Mouse (Mus musculus) MN1 (cell line): ENCODE data around the gene Rnaseh1.

Experiments
- DNase-seq: peaks from one replicate; pipeline ENCODE4 v3.0.0-alpha.2; 2016; ENCODE audit warnings: low spot score

Rnaseh1 gene

DNA sequence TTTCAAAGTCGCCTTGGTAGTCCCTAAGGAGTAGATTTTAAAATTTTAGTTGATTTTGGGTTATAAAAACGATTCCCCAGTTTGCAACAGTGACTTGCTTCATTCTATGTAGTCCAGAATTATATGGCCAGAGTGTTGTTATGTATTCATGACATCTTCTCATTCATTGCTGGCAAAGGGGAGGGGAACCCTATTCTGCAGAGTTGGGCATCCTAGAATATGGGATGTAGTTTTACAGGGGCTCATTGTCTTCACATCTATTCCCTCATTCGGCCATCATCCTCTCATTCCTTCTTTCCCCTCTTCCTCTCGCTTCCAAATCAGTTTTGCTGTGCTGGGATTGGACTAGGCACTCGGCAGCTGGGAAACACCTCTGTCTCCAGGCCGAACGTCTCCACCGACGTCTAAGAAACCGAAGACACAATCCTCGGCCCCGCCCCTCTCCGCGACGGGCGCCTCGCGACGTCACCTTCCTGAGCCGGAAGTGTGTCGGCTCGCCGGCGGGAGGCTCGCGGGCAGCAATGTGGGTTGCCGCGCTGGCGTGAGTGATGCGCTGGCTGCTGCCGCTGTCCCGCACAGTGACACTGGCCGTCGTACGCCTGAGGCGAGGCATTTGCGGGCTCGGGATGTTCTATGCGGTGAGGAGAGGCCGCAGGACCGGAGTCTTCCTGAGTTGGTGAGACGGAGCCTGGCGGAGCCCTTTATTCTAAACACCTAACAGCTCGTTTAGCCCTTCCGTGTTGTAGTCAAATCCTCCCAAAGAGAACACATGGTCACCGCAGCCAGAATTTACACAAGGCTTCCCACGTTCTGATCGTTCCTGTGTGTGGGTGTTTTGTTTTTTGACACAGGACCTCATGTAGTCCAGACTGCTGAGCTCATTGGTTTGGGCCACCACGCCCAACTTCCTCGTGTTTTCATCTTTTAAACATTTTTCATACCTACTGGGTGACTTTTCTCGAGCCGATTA, at the start of gene Rnaseh1:
Rnaseh1 (plus strand) TSS at position 462 of the 970 bp plus-strand sequence.
- peak; percentile 94 for DNase-seq

DNA sequence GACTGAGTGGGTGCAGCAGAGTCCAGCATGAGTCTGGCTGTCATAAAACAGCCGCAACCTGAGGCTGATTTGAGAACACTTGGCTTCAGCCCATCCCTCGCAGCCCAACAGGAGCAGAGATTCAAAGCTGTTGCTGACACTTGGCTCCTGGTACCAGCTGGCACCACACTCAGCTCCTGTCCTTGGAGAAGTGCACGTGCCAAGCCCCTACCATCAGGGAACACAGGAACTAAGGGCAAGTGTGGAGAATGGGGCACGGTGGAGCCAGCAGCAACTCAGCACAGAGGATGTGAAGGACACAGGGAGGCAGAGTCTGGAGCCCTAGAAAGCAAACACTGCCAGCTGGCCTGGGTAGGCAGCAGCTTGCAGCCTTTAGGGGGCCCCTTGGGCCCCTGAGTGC, 47.1 kb upstream of the Rnaseh1 start:
- DNase-seq, result no peak

DNA sequence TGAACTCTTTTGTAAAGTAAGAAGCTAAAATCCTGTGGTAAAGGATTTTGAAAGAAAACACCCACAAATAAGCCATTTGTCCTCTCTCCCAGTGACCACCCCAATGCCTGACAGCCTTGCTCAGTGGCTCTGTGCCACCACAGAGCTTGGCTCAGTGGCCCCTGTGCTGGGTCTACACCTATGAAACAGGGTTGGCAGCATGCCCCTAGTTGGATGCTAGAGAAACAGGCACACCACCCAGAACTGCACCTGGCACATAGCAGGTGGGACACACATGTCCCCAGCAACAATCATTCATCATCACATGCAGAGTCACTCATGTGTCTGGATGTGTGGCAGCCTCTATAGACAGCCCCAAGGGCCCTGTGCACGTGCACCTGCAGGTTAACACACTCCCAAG, 45.9 kb upstream of the Rnaseh1 start:
- no peak for DNase-seq

DNA sequence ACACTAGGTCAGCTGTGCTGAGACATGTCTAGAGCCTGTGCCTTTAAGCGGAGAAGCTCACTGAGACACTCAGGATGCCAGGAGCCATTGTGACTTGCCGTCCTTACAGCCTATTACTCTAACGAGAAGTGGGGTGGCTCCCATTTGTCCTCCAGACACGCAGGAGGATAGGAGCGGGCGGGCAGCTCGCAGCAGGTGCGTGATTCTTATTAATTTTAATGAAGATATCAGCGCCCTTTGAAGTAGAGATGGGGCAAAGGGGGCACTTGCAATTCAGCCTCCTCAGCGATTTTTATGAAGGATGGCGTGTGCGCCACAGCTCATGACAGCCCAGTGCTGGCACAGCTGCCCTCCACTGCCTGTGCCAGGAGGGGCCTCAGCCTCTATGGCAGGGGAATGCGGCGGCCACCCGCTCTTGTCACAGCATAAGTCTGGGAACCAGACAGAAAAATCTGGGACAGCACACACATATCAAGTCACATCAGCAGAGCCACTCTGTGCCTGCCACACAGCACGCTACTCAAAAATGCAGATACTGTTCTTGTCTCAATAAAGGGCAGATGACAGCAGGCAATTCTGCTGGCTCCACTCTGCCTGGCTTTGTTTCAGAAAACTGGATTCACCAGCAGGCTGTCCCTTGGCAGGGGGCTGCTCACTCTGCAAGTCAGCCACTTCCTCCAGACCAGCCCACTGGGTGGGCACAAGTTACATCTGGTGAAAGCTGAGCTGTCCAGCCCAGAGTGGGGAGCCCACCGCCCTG, 41.7 kb upstream of the Rnaseh1 start:
- no peak for DNase-seq

DNA sequence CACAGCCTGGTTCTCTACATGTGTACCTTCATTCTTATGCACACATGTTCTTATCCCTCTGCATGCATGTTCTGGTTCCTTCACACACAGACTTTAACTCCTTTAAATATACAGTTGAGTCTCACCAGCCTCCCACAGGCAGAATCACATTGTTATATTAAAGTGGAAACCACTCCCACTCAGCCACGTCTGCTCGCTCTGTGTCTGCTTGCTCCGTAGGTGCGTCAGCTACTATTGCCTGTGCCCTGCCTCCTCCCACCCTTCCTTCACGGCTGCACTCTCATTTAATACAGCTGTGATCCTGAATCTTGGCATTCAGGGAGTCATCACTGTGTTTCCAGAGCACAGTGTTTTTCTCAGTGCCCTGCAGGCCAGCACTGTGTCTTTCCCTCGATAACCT, 37.0 kb upstream of the Rnaseh1 start:
- no peak for DNase-seq

DNA sequence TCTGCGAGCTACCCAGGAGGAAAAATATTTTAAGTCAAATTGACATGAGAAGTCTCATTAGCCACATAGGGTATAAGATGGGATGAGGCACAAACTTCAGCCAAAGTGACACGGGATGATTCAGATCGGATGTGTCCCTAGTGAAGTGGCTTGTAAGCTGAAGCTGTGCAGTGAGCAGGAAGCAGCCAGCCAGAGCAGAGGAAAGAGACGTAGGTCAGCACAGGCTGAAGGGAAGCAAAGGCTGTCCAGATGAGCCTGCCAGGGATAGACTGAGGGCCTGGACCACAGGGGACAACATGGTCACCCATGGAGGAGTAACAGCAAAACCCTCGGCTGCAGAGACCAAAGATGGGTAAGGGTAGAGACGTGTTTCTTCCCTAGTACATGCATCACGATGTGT, 35.0 kb upstream of the Rnaseh1 start:
- DNase-seq, result no peak

GRCm38 (mm10) chr12:28617297-28617696, 32.1 kb upstream of the Rnaseh1 start:
- no peak for DNase-seq

DNA sequence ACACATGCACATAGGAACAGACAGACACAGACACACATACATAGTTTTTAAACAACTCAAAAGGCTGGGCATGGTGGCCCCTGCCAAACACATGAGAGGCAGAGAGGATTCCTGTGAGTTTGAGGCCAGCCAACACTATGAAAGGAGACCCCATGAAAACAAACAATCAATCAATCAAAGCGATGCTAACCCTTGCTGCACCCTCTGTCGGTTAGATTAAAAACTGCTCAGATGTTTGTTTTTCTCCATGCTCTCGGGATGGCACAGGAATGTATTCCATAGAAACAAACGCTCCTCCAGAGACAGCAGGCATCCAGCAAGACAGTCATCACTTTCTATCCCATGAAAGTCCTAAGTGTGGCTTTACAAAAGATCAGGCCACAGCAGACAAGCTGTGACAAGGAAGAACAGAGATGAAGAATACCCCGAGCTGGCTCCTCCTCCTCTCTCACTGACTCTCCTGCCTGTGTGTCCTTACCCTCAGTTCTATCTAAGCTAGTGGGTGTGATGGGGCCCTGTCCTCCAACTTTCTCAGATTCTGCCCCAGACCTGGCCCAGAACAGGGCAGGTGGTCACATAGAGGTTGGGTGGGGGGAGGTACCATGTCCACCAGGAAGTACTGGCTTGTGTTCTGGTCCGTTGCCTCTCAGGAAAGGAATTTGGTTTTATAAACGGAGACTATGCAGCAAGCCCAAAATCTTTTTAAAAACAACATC, 27.8 kb upstream of the Rnaseh1 start:
- no peak for DNase-seq

GRCm38 (mm10) chr12:28622167-28622532, 27.3 kb upstream of the Rnaseh1 start:
- no peak for DNase-seq

DNA sequence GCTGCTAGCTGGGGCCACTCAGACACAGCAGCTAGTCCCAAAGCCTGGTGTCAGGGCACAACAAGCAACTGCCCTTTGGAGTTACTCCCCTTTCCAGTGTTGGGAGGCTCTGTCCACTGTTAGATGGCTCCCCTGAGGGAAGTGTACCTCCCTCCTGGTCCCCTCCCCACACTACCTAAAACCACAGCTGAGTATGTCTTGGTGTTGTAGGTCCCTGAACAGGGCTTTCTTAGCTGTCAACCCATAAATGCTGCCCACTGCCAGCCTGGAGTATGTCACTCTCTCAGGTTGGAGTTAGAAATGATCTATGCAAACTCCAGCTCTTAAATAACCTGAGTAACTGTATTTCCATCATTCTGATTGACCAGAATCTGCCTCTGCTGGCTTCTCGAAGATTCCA, 26.8 kb upstream of the Rnaseh1 start:
- no peak for DNase-seq

- no peak for DNase-seq
Measured at GRCm38 (mm10) chr12:28623195-28623594, 26.2 kb upstream of the Rnaseh1 start, which contains the start of gene Colec11. Gene Colec11, minus strand, starts transcription at chr12:28623377.

DNA sequence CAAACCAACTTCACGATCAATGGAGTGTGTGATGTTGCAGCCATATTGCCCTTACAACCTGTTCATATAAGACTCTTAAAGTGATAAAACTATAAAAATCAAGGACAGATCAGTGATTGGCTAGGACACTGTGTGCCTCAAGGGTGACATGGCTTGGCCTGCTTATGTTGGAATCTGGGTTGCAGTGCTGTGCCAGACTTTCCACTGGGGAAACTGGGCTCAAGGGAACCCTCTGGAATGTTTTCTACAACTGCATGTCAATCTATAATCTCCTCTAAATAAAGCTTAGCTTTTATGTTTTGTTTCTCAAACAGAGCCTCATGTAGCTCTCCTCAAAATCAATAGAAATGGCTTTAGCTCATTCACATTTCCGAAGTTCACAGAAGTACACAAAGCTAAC, 25.2 kb upstream of the Rnaseh1 start:
- DNase-seq, result no peak

- DNase-seq, result no peak
Measured at GRCm38 (mm10) chr12:28625407-28625806, 24.0 kb upstream of the Rnaseh1 start.

DNA sequence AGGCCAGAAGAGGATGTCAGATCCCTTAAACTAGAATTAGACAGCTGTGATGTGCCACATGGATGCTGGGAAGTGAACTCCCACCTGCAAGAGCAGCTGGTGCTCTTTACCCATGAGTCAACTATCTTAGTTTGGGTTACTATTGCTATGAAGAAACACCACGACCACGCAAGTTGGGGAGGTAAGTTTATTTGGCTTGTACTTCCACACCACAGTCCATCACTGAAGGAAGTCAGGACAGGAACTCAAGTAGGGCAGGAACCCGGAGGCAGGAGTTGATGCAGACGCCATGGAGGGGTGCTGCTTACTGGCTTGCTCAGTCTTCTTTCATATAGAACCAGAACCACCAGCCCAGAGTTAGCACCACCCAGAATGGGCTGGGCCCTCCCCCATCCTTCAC, 22.3 kb upstream of the Rnaseh1 start:
- no peak for DNase-seq

DNA sequence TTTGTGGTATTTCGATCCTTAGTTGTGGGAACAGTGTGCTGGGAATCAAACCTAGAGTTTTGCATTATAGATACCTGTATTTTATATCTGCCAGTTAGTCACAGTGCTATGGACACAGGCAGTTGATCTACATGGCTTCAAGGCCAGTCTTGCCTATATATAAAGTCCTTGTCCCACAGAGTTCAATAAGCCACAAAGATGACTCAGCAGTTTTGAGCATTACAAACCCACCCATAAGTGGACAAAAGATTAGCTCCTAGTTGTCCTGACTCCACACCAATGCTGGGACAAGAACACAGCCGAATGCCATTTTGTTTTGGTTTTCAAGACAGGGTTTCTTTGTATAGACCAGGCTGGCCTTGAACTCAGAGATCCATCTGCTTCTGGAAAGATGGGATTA, 21.0 kb upstream of the Rnaseh1 start:
- DNase-seq, result no peak

DNA sequence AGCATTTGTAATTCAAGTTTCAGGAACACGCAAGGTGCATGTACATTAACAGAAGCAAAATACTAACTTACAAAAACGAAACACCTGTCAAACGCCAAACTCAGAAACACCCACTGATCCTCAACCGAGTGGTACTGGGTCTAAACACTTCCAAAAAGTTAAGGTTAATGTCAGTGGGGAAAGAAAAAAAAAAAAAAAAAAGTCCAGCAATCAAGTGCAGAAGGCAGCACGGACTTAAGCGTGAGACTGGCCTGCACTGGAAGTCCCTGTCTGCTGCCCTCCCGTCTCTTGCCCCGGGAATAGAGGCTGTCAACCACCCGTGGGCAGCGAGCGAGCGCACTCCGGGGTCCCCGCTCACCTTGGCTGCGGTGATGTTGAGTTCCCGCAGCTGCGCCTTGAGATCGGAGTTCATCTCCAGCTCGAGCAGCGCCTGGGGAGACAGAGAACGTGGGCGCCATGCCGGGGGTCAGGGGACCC, 14.3 kb upstream of the Rnaseh1 start:
- DNase-seq, result no peak

DNA sequence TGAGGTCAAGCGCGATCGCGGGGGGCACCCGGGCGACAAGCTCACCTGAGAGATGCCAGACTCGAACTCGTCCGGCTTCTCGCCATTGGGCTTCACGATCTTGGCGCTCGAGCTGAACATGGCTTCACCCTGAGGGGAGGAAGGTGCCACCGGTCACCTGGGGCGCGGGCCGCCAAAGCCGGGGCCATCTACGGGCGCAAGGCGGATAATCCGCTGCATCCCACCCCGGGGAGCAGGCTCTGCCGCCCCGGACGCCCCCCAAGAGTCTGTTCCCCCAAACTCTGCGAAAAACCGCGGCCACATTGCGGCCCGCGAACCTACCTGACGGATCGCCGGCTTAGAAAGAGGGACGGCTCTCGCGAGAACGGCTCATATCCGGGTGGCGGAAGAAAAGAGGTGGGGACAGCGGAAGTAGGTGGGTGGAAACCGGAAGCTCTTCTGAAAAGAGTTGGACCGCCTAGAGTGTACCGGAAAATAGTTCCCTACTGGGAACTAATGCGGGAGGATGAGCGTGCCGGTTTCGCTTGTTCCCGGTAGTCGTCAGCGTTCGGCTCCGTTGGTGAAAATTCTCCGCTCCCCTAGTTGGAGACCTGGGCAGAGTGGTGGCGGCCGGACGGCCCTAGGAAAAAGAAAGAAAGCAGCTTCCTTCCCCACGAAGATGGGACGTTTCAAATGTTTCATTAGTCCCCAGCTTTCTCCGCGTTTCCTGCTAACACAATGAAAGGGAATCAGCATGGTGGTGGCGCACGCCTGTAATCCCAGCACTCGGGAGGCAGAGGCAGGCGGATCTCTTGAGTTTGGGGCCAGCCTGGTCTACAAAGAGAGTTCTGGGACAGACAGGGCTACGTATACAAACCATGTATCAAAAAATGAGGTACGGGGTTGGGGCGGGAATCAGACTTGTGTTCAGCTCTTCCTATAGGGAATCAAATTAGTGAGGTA, 13.6 kb upstream of the Rnaseh1 start, which contains the start of gene Rps7:
Rps7 (minus strand) TSS at position 419 of the 942 bp plus-strand sequence.
- DNase-seq, result peak; percentile 96

- no peak for DNase-seq
Measured at GRCm38 (mm10) chr12:28636543-28636942, 12.9 kb upstream of the Rnaseh1 start.

DNA sequence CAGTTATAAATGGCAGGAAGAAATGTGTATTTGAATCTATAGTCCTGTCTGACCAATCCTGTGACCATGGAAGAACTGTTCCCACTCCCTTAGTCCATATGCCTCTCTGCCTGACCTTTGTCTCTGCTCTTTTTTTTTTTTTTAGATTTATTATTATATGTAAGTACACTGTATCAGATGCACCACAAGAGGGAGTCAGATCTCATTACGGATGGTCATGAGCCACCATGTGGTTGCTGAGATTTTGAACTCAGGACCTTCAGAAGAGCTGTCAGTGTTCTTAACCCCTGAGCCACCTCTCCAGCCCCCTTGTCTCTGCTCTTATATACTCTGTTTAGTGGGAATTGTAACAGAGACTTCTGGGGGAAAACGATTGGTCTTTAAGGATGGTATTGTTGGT, 10.6 kb upstream of the Rnaseh1 start:
- no peak for DNase-seq

- no peak for DNase-seq
Measured at GRCm38 (mm10) chr12:28662628-28663027, 13.2 kb downstream of the Rnaseh1 start.

DNA sequence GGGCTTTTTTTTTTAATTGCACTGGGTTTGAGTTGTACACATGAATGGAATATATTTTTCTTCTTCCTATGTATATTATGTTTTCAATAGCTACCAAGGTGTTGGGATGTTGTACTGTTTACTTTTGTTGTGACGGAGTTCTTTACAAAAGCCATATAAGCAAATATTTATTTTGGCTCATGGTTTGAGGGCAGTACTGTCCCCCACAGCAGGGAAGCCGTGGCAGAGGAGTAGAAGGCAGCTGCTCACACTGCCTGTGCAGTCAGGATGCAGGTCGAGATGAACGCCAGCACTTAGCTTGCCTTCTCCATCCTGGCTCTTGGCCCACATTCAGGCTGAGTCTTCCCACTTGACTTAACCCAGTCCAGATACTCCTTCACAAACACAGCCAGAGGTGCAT, 17.3 kb downstream of the Rnaseh1 start:
- DNase-seq, result no peak
